Mouse (Mus musculus) CH12.LX (cell line): ENCODE results near the gene 4930402H24Rik. TPM values are rescaled to one million over a fixed set of nuclear protein-coding genes. Genes with fewer than 3 reads are reported as not detected.

Experiments
- DNase-seq: peaks from one replicate; pipeline ENCODE4 v3.0.0-alpha.2; 2013; ENCODE audit errors: extremely low read depth
- H3K27ac ChIP-seq: 2 replicates; pipeline ENCODE4 v1.5.1; 2012; ENCODE audit warnings: low read depth, mild to moderate bottlenecking, control low read depth, moderate library complexity; ENCODE audit not compliant: insufficient read depth
- H3K27me3 ChIP-seq: replicated peaks from 2 replicates; pipeline ENCODE3; 2012; ENCODE audit warnings: inconsistent platforms
- H3K36me3 ChIP-seq, 2 experiments: replicated peaks in 1 of 2; 2 replicates each; pipeline versions ENCODE3 to v1.6.1; 2012; ENCODE audit warnings: inconsistent platforms in 1 of 2, low read length in 1 of 2, mild to moderate bottlenecking in 1 of 2, mixed read lengths in 1 of 2, moderate library complexity in 1 of 2; ENCODE audit not compliant: control insufficient read depth in 1 of 2, insufficient read depth in 1 of 2
- H3K4me1 ChIP-seq, 2 experiments: 2 replicates each; pipeline ENCODE4 v1.6.1; 2012; ENCODE audit warnings: inconsistent platforms in 1 of 2, moderate library complexity in 1 of 2; ENCODE audit not compliant: insufficient read depth in 2 of 2, control insufficient read depth in 1 of 2
- H3K4me2 ChIP-seq: 2 replicates; pipeline ENCODE4 v1.6.1; 2012; ENCODE audit warnings: low read depth, mild to moderate bottlenecking, control low read depth; ENCODE audit not compliant: poor library complexity, insufficient read depth, severe bottlenecking
- H3K4me3 ChIP-seq, 3 experiments: fragments of 150-350 bp in 1 of 3; sonication (generic) in 1 of 3; replicated peaks in 1 of 3; 2 replicates each; pipeline versions ENCODE3 to v1.5.1; 2011 to 2012; ENCODE audit warnings: low read depth in 2 of 3, low read length in 2 of 3, mild to moderate bottlenecking in 2 of 3, moderate library complexity in 2 of 3, control low read depth in 1 of 3, improper control_type of control experiment in 1 of 3, inconsistent platforms in 1 of 3, mixed read lengths in 1 of 3; ENCODE audit not compliant: poor library complexity in 1 of 3
- H3K79me2 ChIP-seq: replicated peaks from 2 replicates; pipeline ENCODE4 v1.6.1; 2012; ENCODE audit warnings: mild to moderate bottlenecking, moderate library complexity; ENCODE audit not compliant: control insufficient read depth, poor library complexity, insufficient read depth, severe bottlenecking; ENCODE audit errors: extremely low read depth
- H3K9ac ChIP-seq: 2 replicates; pipeline ENCODE4 v1.6.1; 2012; ENCODE audit warnings: low read depth, mild to moderate bottlenecking, control low read depth, moderate library complexity; ENCODE audit not compliant: insufficient read depth
- H3K9me3 ChIP-seq: replicated peaks from 2 replicates; pipeline ENCODE3; 2012; ENCODE audit warnings: low read length, inconsistent platforms, mixed read lengths
- BHLHE40 ChIP-seq: IDR thresholded peaks from 2 replicates; pipeline ENCODE4 v1.6.1; 2011; ENCODE audit warnings: mild to moderate bottlenecking, low read depth, low read length, improper control_type of control experiment
- CHD1 ChIP-seq: IDR thresholded peaks from 2 replicates; pipeline ENCODE4 v1.6.1; 2012; ENCODE audit warnings: low read depth, low read length, improper control_type of control experiment, inconsistent platforms
- CTCF ChIP-seq, 2 experiments: IDR thresholded peaks in 1 of 2; conservative IDR thresholded peaks in 1 of 2; 2 replicates each; pipeline ENCODE4 v1.5.1; 2011 to 2012; ENCODE audit warnings: low read depth in 2 of 2, low read length in 2 of 2, improper control_type of control experiment in 1 of 2, inconsistent platforms in 1 of 2, mild to moderate bottlenecking in 1 of 2, moderate library complexity in 1 of 2
- EP300 ChIP-seq: IDR thresholded peaks from 2 replicates; pipeline ENCODE4 v1.6.1; 2011; ENCODE audit warnings: low read length, improper control_type of control experiment
- ETS1 ChIP-seq: conservative IDR thresholded peaks from 2 replicates; pipeline ENCODE4 v1.6.1; 2012; ENCODE audit warnings: low read depth, mild to moderate bottlenecking, inconsistent platforms, low read length, improper control_type of control experiment, moderate library complexity
- GABPA ChIP-seq: IDR thresholded peaks from 2 replicates; pipeline ENCODE4 v1.6.1; 2012; ENCODE audit warnings: low read depth, low read length, improper control_type of control experiment, inconsistent platforms; ENCODE audit not compliant: insufficient replicate concordance
- HCFC1 ChIP-seq: IDR thresholded peaks from 2 replicates; pipeline ENCODE4 v1.6.1; 2012; ENCODE audit warnings: low read depth, mild to moderate bottlenecking, inconsistent platforms, low read length, improper control_type of control experiment
- JUND ChIP-seq: conservative IDR thresholded peaks from 2 replicates; pipeline ENCODE4 v1.6.1; 2011; ENCODE audit warnings: low read depth, low read length, improper control_type of control experiment
- KAT2A ChIP-seq: IDR thresholded peaks from 2 replicates; pipeline ENCODE4 v1.6.1; 2012; ENCODE audit warnings: low read length, improper control_type of control experiment, inconsistent platforms; ENCODE audit not compliant: insufficient replicate concordance
- MAX ChIP-seq: IDR thresholded peaks from 2 replicates; pipeline ENCODE4 v1.6.1; 2011; ENCODE audit warnings: low read length, improper control_type of control experiment
- MXI1 ChIP-seq: IDR thresholded peaks from 2 replicates; pipeline ENCODE4 v1.6.1; 2011; ENCODE audit warnings: mild to moderate bottlenecking, low read depth, low read length, improper control_type of control experiment
- MYC ChIP-seq: IDR thresholded peaks from 2 replicates; pipeline ENCODE4 v1.6.1; 2011; ENCODE audit warnings: low read depth, mild to moderate bottlenecking, improper control_type of control experiment, low read length
- NELFE ChIP-seq: IDR thresholded peaks from 2 replicates; pipeline ENCODE4 v1.6.1; 2011; ENCODE audit warnings: low read depth, low read length, improper control_type of control experiment
- PAX5 ChIP-seq: IDR thresholded peaks from 2 replicates; pipeline ENCODE4 v1.6.1; 2012; ENCODE audit warnings: low read length, inconsistent platforms, mixed read lengths
- POLR2A ChIP-seq: IDR thresholded peaks from 2 replicates; pipeline ENCODE4 v1.6.1; 2011; ENCODE audit warnings: low read depth, mild to moderate bottlenecking, improper control_type of control experiment, low read length
- POLR2AphosphoS2 ChIP-seq: IDR thresholded peaks from 2 replicates; pipeline ENCODE4 v1.6.1; 2011; ENCODE audit warnings: low read depth, low read length, improper control_type of control experiment
- RCOR1 ChIP-seq: conservative IDR thresholded peaks from 2 replicates; pipeline ENCODE4 v1.6.1; 2012; ENCODE audit warnings: low read depth, mild to moderate bottlenecking, inconsistent platforms, low read length, improper control_type of control experiment
- SMC3 ChIP-seq: IDR thresholded peaks from 2 replicates; pipeline ENCODE4 v1.6.1; 2011; ENCODE audit warnings: low read depth, low read length, improper control_type of control experiment
- TBP ChIP-seq: conservative IDR thresholded peaks from 2 replicates; pipeline ENCODE4 v1.6.1; 2011; ENCODE audit warnings: low read depth, low read length, improper control_type of control experiment
- TCF12 ChIP-seq: IDR thresholded peaks from 2 replicates; pipeline ENCODE4 v1.6.1; 2014; ENCODE audit warnings: low read depth, mild to moderate bottlenecking, inconsistent platforms, low read length, improper control_type of control experiment
- USF1 ChIP-seq: IDR thresholded peaks from 2 replicates; pipeline ENCODE4 v1.6.1; 2014; ENCODE audit warnings: low read depth, mild to moderate bottlenecking, inconsistent platforms, low read length, improper control_type of control experiment
- ZC3H11A ChIP-seq: IDR thresholded peaks from 2 replicates; pipeline ENCODE4 v1.6.1; 2012; ENCODE audit warnings: low read depth, mild to moderate bottlenecking, inconsistent platforms, low read length, improper control_type of control experiment
- ZKSCAN1 ChIP-seq: IDR thresholded peaks from 2 replicates; pipeline ENCODE4 v1.6.1; 2012; ENCODE audit warnings: low read depth, inconsistent platforms, low read length, improper control_type of control experiment, borderline replicate concordance
- ZMIZ1 ChIP-seq: IDR thresholded peaks from 2 replicates; pipeline ENCODE4 v1.6.1; 2012; ENCODE audit warnings: low read depth, mild to moderate bottlenecking, inconsistent platforms, low read length, improper control_type of control experiment
- ZNF384 ChIP-seq: IDR thresholded peaks from 2 replicates; pipeline ENCODE4 v1.6.1; 2012; ENCODE audit warnings: low read depth, low read length, improper control_type of control experiment, inconsistent platforms
- dilution Hi-C: fragments of 300-500 bp; cut with MboI; formaldehyde crosslinking; loops from 2 replicates; pipeline ENCODE4 v1.14.3; 2020; ENCODE audit warnings: low sequenced_read_pairs; ENCODE audit not compliant: extremely low pct_unique_long_range_greater_than_20kb, extremely low pct_ligation_motif_present
- in situ Hi-C: fragments of 300-500 bp; cut with MboI; formaldehyde crosslinking; loops from 3 replicates; pipeline ENCODE4 v1.14.3; 2019; ENCODE audit warnings: low sequenced_read_pairs, low pct_ligation_motif_present, low pct_unique_long_range_greater_than_20kb, mixed read lengths
- polyA plus RNA-seq: library from polyadenylated mRNA; unstranded; fragments of >175 nt; gene quantifications from 2 replicates; pipeline ENCODE4 v1.2.1, GENCODE M21; 2012; ENCODE audit warnings: low read depth; ENCODE audit not compliant: insufficient read length
- total RNA-seq, 2 experiments: library from RNA; depleted of rRNA; stranded (reverse); fragments of 300-350 nt in 1 of 2; fragments of >200 nt in 1 of 2; gene quantifications; 2 replicates each; pipeline ENCODE4 v1.2.3; 2012 to 2014

4930402H24Rik gene
- total and polyA plus RNA-seq, 3 experiments = 4.2 to 4.8 (median 4.2) TPM

DNA sequence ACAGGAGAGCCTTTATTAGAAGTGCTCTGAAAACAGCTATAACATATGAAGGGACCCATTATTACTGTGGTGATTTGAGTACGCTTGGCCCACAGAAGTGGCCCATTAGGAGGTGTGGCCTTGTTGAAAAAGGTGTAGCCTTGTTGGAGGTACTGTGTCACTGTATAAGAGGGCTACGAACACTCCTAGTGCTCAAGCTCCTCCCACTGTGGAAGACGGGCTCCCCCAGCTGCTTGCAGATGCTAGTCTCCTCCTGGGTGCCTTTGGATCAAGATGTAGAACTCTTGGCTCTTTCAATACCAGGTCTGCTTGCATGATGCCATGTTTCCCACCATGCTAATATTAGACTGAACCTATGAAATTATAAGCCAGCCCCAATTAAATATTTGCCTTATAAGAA, 76.0 kb downstream of the 4930402H24Rik start:
- peaks cover 2% of the 10 kb centered on the region for H3K9me3 ChIP-seq
- TF ChIP-seq CTCF (conservative IDR thresholded peaks at IDR 0.05 in 1 of 2, IDR thresholded peaks at IDR 0.05 in 1 of 2; ENCODE audit: low read depth in 2 of 2, low read length in 2 of 2) (no peak), RCOR1 (no peak), MAX (no peak), TCF12 (no peak), NELFE (no peak), HCFC1 (no peak), ZMIZ1 (no peak), ZKSCAN1 (no peak), JUND (no peak), ZNF384 (no peak), USF1 (no peak), KAT2A (no peak), POLR2AphosphoS2 (no peak)
- H3K27ac ChIP-seq = no peak overlapping the region
- no peak overlapping the region for H3K4me2 ChIP-seq
- in situ Hi-C loops = no loop called here
- DNase-seq = no peak
- H3K79me2 ChIP-seq = no peaks in the 10 kb centered on the region
- no peak overlapping the region for H3K9ac ChIP-seq
- dilution Hi-C loops = no loop called here
- peaks cover 0 to 4% of the 10 kb centered on the region in 2 experiments for H3K36me3 ChIP-seq
- H3K27me3 ChIP-seq = no peaks in the 10 kb centered on the region
- peaks cover 2 to 13% of the 10 kb centered on the region in 2 experiments; a peak in 3 of 4 replicates for H3K4me1 ChIP-seq
- no peak overlapping the region for H3K4me3 ChIP-seq

DNA sequence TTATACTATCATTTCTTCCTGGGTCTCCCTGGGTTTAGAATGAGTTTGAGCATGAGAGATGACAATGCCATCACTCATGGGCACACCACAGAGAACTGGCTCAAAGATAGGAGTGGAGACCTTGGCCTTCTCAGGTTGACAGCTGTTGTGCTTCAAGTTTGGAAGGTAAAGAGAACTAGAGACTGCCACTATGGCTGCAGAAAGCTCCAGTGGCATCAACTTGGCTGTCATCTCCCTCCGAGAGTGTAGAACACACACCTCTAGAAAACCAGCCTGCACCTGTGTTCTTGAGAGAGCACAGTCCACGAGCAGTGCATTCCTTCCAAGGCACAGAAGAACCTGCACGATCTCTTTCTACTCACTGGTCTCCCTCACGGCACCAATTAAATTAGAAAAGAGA, 76.7 kb downstream of the 4930402H24Rik start:
- dilution Hi-C loops (no loop called here), in situ Hi-C loops (no loop called here)
- TF ChIP-seq ZKSCAN1 (no peak), CTCF (conservative IDR thresholded peaks at IDR 0.05 in 1 of 2, IDR thresholded peaks at IDR 0.05 in 1 of 2; ENCODE audit: low read depth in 2 of 2, low read length in 2 of 2) (no peak), EP300 (no peak), SMC3 (no peak), HCFC1 (no peak), PAX5 (no peak), POLR2A (no peak), ZMIZ1 (no peak), USF1 (no peak), MXI1 (no peak), POLR2AphosphoS2 (no peak), KAT2A (no peak), MAX (no peak), ETS1 (no peak), TBP (no peak), GABPA (no peak), BHLHE40 (no peak), CHD1 (no peak), MYC (no peak), ZC3H11A (no peak)
- Histone ChIP-seq H3K27me3 (no peaks in the 10 kb centered on the region), H3K9me3 (peaks cover 2% of the 10 kb centered on the region), H3K4me3 (no peak overlapping the region), H3K27ac (no peak overlapping the region), H3K79me2 (no peaks in the 10 kb centered on the region), H3K9ac (no peak overlapping the region), H3K4me2 (no peak overlapping the region), H3K36me3 (peaks cover 0 to 4% of the 10 kb centered on the region in 2 experiments), H3K4me1 (peaks cover 2 to 13% of the 10 kb centered on the region in 2 experiments; a peak in 3 of 4 replicates)
- DNase-seq = no peak
